Mouse (Mus musculus) regulatory T cell (primary cell): Measurements from ENCODE around the gene Tpra1.

ENCODE experiments used
- in situ Hi-C: fragments of 300-600 bp; cut with MboI, MseI; formaldehyde crosslinking; loops from one replicate; pipeline ENCODE4 v1.15.1; 2025; ENCODE audit warnings: high pct_unique_total_duplicates

Tpra1 gene

GRCm38 (mm10) chr6:88889410-88890042, 12.5 kb upstream of the Tpra1 start:
- in situ Hi-C loops = no loop called here

GRCm38 (mm10) chr6:88890832-88891231, 11.2 kb upstream of the Tpra1 start:
- in situ Hi-C loops = no loop called here

GRCm38 (mm10) chr6:88893559-88893958, 8.5 kb upstream of the Tpra1 start:
- in situ Hi-C loops = no loop called here

- in situ Hi-C loops = no loop called here
These were observed 6.1 kb upstream of the Tpra1 start for GRCm38 (mm10) chr6:88895943-88896342.

- in situ Hi-C loops = no loop called here
These were observed 4.8 kb upstream of the Tpra1 start for GRCm38 (mm10) chr6:88897246-88897645.

- in situ Hi-C loops = no loop called here
These were observed 3.5 kb upstream of the Tpra1 start, which contains the start of gene Mcm2 for GRCm38 (mm10) chr6:88898534-88899048. TSS of gene Mcm2 (minus strand) at chr6:88898780.

GRCm38 (mm10) chr6:88899086-88899485, 3.0 kb upstream of the Tpra1 start:
- in situ Hi-C loops = no loop called here

GRCm38 (mm10) chr6:88899628-88900027, 2.4 kb upstream of the Tpra1 start:
- in situ Hi-C loops = loop anchor here (5.0 kb wide), 1 partner anchor 57 kb away; the partner anchor contains the start of gene Abtb1

- in situ Hi-C loops = loop anchor here (5.0 kb wide), 1 partner anchor 59 kb away; the partner anchor contains the start of gene Abtb1
These were observed 580 bp upstream of the Tpra1 start for GRCm38 (mm10) chr6:88901471-88901870.

GRCm38 (mm10) chr6:88903708-88904107, 1.7 kb downstream of the Tpra1 start:
- in situ Hi-C loops = loop anchor here (5.0 kb wide), 1 partner anchor 61 kb away; the partner anchor contains the start of gene Abtb1

- in situ Hi-C loops = loop anchor here (5.0 kb wide), 1 partner anchor 62 kb away; the partner anchor contains the start of gene Abtb1
These were observed 2.5 kb downstream of the Tpra1 start for GRCm38 (mm10) chr6:88904456-88904974.

- in situ Hi-C loops = no loop called here
These were observed 3.0 kb downstream of the Tpra1 start for GRCm38 (mm10) chr6:88905042-88905441.

- in situ Hi-C loops = no loop called here
These were observed 4.5 kb downstream of the Tpra1 start for GRCm38 (mm10) chr6:88906369-88907108.

GRCm38 (mm10) chr6:88909151-88909550, 7.1 kb downstream of the Tpra1 start:
- in situ Hi-C loops = no loop called here

- in situ Hi-C loops = no loop called here
These were observed 11.0 kb downstream of the Tpra1 start for GRCm38 (mm10) chr6:88913022-88913421.

GRCm38 (mm10) chr6:88913440-88913839, 11.4 kb downstream of the Tpra1 start:
- in situ Hi-C loops = no loop called here

- in situ Hi-C loops = no loop called here
These were observed 12.7 kb downstream of the Tpra1 start for GRCm38 (mm10) chr6:88914799-88915198.

GRCm38 (mm10) chr6:88915510-88915909, 13.5 kb downstream of the Tpra1 start:
- in situ Hi-C loops = no loop called here

GRCm38 (mm10) chr6:88916153-88916552, 14.1 kb downstream of the Tpra1 start:
- in situ Hi-C loops = no loop called here

- in situ Hi-C loops = no loop called here
These were observed 16.8 kb downstream of the Tpra1 start for GRCm38 (mm10) chr6:88918802-88919201.

GRCm38 (mm10) chr6:88924502-88925275, 22.6 kb downstream of the Tpra1 start:
- in situ Hi-C loops = loop anchor here (5.0 kb wide), 1 partner anchor 633 kb away; no protein-coding TSS in a partner anchor
